In genomic region chr8:79027977-79028487, GRCm38 (mm10) we compare ENCODE assay signal across 8 mouse cellular contexts. TPM values are rescaled to one million over a fixed set of nuclear protein-coding genes. Genes with fewer than 3 reads are reported as not detected.
DNase-seq lines count a peak whose midpoint lies in the region; ATAC-seq and TF ChIP-seq lines count a peak whose summit lies in the region.

Zfp827 (plus strand) TSS chr8:79028437.

- H3K36me3 ChIP-seq in lung, embryonic 15.5 days = no peaks in the 10 kb centered on the region

- WGBS in lung, embryonic 15.5 days = 1% methylated on average over 31 of the region's 32 CpGs
- WGBS in olfactory bulb, adult 2 months = under 1% methylated on average over 32 of the region's 32 CpGs

- TF ChIP-seq POLR2A in olfactory bulb, adult 2 months (IDR thresholded peaks at IDR 0.05; ENCODE audit: insufficient read depth, low read depth, low read length) = no peak

- peak; percentile 92 for DNase-seq in ES-CJ7 (ENCODE audit: low read depth, low spot score)
- DNase-seq in cerebellum, adult 11-12 months = peak; percentile 70
- DNase-seq in forelimb bud, embryonic 11.5 days (ENCODE audit: low read depth, low spot score) = peak; percentile 82
- DNase-seq in heart, postnatal 4 days = peak; percentile 80
- peak; percentile 79 for DNase-seq in layer of hippocampus, adult 9-11 months
- peak; percentile 59 to 74 for DNase-seq in thymus, adult 18-20 months

- H3K4me2 ChIP-seq in lung, embryonic 15.5 days = peak within 1 kb of the TSS; percentile 85

- no peak for TF ChIP-seq CTCF in olfactory bulb, adult 2 months (IDR thresholded peaks at IDR 0.05; ENCODE audit: insufficient read depth, low read depth, low read length)

- no peaks in the 10 kb centered on the region for H3K27me3 ChIP-seq in lung, embryonic 15.5 days

- peak; percentile 24; the same call in 1 of the 2 replicates for ATAC-seq in lung, embryonic 15.5 days (ENCODE audit: borderline replicate concordance, extremely low read depth, low FRiP score, low TSS enrichment)

- peak within 1 kb of the TSS; percentile 82 for H3K4me3 ChIP-seq in lung, embryonic 15.5 days
- H3K4me3 ChIP-seq in olfactory bulb, adult 2 months (ENCODE audit: insufficient read depth, low read depth, low read length) = peak within 1 kb of the TSS; percentile 63

- peak within 1 kb of the TSS; percentile 100 for H3K27ac ChIP-seq in lung, embryonic 15.5 days
- H3K27ac ChIP-seq in olfactory bulb, adult 2 months (ENCODE audit: insufficient read depth, low read depth, low read length) = peak within 1 kb of the TSS; percentile 94

- H3K9me3 ChIP-seq in lung, embryonic 15.5 days = no peaks in the 10 kb centered on the region

- H3K9ac ChIP-seq in lung, embryonic 15.5 days = peak within 1 kb of the TSS; percentile 88

- H3K4me1 ChIP-seq in lung, embryonic 15.5 days = peaks cover 15% of the 10 kb centered on the region
- peaks cover 3% of the 10 kb centered on the region; the same call in 1 of the 2 replicates for H3K4me1 ChIP-seq in olfactory bulb, adult 2 months (ENCODE audit: control insufficient read depth, insufficient read depth, low read length)

RNA-seq across cellular contexts. Expression of gene Zfp827, which starts in this region (rescaled TPM):
- total RNA-seq in heart, postnatal 4 days (2021) = 10 to 100 TPM; 27.6 to 28.2 TPM
- polyA plus RNA-seq in lung, embryonic 15.5 days (2015; fragmentation: Nextera tagmentation; extraction: Ambion mirVana) = 6.5 and 7.5 TPM in 2 replicates
- polyA plus RNA-seq in olfactory bulb, adult 2 months (2012; ENCODE audit: insufficient read depth, insufficient read length, low replicate concordance, missing spikeins) = not detected in 2 replicates

Comparison
In these comparisons a context has a peak if more than half of its experiments do, and no peak if none do; other contexts are left out.
1. Peak in every context shown above with its lines: DNase-seq, ATAC-seq, H3K4me3 ChIP-seq and H3K27ac ChIP-seq.